Mouse (Mus musculus): ENCODE results near the gene Bud31.
A peak's percentile ranks its signal among the peaks of the same experiment; 100 is the strongest.
"Not testable (repeated sequence)": the region's sequence is repeated elsewhere in the genome, so short reads cannot be mapped to it uniquely, and the experiment has no call there.

Bud31 gene

GRCm38 (mm10) chr5:145129124-145129523, 11.0 kb upstream of the Bud31 start:
- DNase-seq (ENCODE audit: low spot score in 2 of 2): no peak

DNA sequence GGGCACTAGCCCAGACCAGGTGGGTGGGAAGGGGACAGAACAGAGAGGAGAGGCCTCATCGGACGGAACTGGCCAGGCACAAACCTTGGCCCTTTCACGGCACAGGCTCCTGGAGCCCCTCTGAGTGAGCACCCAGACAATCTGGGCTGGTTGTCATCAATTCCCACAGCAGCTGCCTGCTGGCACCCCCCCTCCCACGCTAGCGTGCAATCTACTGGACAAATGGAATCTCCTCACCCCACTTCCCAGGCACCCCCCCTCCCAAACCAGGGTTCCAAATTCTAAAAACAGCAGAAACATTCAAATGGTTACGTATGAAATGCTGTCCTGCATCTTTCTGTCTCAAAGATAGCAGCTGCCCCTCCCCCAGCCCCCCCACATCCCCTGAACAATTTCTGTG, 10.4 kb upstream of the Bud31 start:
- DNase-seq (ENCODE audit: low spot score in 2 of 2): not testable (repeated sequence)

DNA sequence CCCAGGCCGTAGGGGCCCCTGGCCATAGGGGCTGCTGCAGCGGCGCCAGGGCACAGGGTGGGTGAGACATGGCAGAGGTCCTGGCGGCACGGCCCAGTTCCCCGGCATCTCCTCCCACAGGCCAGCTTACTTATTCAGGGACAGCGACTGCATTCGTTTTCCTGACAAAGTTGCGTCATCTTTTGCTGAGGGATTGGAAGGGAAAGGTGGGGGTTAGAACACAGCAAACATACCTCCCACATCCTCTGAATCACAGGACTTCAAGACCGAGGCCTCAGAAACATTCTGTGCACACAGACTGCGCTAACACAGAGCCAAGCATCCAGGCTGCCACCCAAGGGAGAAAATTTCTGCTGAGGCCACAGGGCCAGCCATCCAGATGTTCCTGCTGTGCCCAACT, 10.0 kb upstream of the Bud31 start:
- no peak for DNase-seq (ENCODE audit: low spot score in 2 of 2)

DNA sequence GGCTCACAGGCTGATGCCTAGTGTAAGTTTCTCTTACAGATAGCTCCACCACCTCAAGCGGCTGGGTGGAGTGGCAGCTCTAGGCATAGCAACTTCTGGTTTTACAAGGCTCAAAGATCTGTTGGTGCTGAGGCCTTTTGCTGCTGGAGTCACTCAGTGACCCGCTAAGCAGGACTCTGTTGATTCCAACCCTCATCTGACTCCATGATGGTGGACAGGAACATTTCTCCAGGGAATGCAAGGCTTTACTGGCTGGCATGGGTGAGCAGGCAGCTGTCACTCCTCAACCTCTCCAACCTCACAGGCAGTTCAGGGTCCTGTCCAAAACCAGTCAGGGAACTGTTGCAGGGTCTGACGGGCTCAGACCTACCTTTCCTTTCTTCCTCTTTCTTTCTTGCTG, 9.2 kb upstream of the Bud31 start:
- no peak for DNase-seq (ENCODE audit: low spot score in 2 of 2)

GRCm38 (mm10) chr5:145133275-145133674, 6.9 kb upstream of the Bud31 start:
- not testable (repeated sequence) for DNase-seq (ENCODE audit: low spot score in 2 of 2)

DNA sequence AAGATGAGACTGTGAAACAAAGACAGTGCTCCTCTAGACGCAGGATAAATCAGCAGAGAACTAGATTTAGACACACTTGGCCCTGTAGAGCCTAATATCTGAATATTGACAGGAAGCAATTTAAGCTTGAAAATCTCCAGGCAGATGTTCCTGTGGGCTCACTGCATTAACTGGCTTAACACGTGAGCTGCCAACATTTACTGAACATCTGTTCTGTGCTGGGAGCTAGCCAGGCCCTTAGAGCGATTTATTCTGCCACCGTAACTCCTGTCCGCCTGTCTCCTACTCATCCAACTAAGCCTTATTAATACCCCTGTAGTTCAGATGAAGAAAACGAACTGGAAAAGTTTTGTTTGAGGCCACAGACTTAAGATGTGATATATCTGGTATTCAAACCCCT, 1.3 kb upstream of the Bud31 start:
- no peak for DNase-seq (ENCODE audit: low spot score in 2 of 2)

DNA sequence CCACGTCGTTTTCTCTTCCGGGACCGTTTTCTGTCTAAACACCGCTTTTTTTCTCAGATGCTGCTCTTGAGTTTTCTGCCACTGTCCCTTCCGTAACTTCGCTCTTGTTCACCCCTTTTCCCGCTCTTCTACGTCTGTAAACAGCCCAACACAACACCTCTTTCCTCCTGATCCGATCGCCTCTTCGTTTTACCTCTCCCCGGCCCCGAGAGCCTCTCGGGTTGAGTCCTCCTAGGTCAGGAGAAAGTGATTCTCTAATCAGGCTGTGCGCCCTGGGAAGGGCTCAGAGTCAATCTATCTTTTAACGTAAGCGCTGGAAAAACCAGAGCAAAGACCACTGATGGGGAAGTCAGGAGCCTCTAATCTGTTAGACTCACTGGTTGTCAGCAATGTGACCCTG, 449 bp downstream of the Bud31 start:
- DNase-seq (ENCODE audit: low spot score in 2 of 2): no peak

- no peak for DNase-seq (ENCODE audit: low spot score in 2 of 2)
These were observed 7.6 kb downstream of the Bud31 start for GRCm38 (mm10) chr5:145147748-145148147.

GRCm38 (mm10) chr5:145149294-145149693, 9.1 kb downstream of the Bud31 start:
- DNase-seq (ENCODE audit: low spot score in 2 of 2): no peak

DNA sequence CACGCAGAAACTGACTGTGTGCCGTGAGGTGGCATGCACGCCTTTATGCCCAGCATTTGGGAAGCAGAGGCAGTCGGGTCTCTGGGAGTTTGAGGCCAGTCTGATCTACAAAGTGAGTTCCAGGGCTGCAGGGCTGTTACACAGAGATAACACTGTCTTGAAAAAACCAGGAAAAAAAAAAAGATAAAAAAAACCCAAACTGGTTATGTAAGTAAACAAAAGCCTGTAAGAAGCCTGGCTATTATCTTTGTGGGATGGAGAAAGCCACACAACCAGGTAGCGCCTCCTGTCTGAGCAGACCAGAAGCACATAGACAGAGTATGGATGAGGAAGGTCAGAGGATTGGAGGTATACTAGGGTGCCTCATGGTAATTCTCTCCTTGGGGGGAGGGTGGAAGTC, 12.5 kb downstream of the Bud31 start:
- no peak for DNase-seq (ENCODE audit: low spot score in 2 of 2)

DNA sequence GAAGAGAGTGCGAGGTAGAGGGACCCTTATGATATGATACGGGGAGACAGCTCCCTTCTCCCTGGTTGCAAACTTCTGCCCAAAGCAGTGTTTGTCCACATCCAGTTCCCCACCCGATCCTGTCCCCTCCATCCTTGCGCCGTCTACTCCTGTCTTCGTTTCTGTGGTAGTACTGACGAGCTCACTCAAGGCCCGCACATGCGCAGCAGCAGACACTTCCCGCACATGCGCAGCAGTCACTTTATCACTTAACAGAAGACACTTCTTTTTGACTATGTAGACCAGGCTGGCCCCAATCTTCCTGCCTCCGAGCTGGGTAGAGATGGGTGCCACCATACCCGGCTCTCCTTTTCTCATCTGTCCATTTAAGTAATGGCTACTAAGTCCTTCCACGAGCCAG, 21.2 kb downstream of the Bud31 start:
- DNase-seq (ENCODE audit: low spot score in 2 of 2): no peak

GRCm38 (mm10) chr5:145164710-145165109, 24.5 kb downstream of the Bud31 start:
- no peak for DNase-seq (ENCODE audit: low spot score in 2 of 2)

DNA sequence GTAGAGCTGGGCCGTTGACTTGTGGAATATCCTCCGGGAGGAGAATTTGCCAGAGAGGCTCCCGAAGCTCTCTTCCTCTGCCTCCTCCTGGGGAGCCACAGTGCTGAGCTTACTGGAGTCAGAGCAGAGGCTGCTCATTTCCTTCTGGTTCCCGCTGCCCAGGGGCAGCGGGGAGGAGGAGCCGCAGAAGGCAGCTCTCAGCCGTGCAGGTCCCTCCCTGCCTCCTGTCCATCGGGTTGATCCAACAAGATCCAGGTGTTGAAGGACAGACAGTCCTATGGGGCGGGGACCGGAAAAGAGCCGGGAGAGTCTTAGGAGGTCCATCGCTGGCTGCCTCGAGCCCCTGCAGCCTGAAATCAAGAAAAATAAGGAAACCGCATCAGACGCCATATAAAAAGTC, 25.0 kb downstream of the Bud31 start:
- no peak for DNase-seq (ENCODE audit: low spot score in 2 of 2)

- DNase-seq (ENCODE audit: low spot score in 2 of 2): peak; percentile 99
These were observed 26.6 kb downstream of the Bud31 start, which contains the start of the genes Ptcd1 and Cpsf4 for GRCm38 (mm10) chr5:145166536-145167305. Gene Ptcd1 (minus strand): TSS chr5:145167108. Gene Cpsf4 (plus strand): TSS chr5:145167213.

DNA sequence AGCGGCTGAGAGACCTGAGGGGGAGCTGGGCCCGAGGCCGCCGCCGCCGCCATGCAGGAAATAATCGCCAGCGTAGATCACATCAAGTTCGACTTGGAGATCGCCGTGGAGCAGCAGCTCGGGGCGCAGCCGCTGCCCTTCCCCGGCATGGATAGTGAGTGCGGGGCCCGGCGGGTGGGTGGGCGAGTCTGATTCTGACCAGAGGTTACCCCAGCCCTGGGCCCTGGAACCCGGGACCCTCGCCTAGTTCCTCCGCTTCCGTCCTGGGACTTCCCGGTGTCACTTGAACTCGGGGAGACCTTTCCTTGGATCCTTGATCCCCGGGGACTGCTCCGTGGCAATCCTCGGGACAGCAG, 27.1 kb downstream of the Bud31 start:
- no peak for DNase-seq (ENCODE audit: low spot score in 2 of 2)

- DNase-seq (ENCODE audit: low spot score in 2 of 2): no peak
These were observed 38.4 kb downstream of the Bud31 start for GRCm38 (mm10) chr5:145178461-145178980.

DNA sequence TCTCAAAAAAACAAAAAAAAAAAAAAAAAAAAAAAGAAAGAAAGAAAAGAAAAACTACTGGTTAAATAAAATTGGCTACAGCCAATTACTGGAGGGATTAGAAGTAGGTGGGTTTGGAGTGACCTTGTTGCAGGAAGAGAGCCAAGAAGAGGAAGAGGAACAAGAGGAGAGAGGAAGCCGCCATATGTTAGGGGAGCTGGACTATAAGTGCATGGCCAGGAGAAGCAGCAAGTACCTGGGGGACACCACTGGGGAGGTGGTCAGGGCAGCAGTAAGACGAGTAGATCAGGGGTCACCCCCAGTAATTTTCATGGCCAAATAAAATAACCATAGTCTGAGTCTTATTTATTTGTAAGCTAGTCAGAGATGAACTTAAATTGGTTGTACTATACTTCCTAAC, 45.1 kb downstream of the Bud31 start:
- DNase-seq (ENCODE audit: low spot score in 2 of 2): no peak

DNA sequence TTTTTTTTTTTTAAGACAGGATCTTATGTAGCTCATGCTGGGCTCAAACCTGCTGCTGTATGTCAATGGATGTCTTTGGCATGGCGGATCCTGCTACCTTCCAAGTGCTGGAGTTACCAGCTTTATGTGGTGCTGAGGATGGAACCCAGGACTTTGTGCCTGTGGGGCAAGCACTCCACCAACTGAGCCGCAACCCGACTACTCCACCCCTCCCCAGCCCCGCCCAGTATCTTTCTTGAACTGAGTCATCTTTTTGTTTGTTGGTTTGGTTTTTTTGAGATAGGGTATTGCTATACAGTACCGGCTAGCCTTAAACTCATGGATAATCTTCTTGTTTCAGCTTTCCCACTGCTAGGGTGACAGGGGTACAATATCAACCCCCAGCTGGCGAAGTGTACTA, 49.3 kb downstream of the Bud31 start:
- DNase-seq (ENCODE audit: low spot score in 2 of 2): no peak

GRCm38 (mm10) chr5:145190373-145190772, 50.2 kb downstream of the Bud31 start:
- DNase-seq (ENCODE audit: low spot score in 2 of 2): no peak

- DNase-seq (ENCODE audit: low spot score in 2 of 2): peak; percentile 94
These were observed 51.0 kb downstream of the Bud31 start for GRCm38 (mm10) chr5:145190875-145191798.

GRCm38 (mm10) chr5:145191962-145192361, 51.8 kb downstream of the Bud31 start, which contains the start of gene Atp5j2:
Gene Atp5j2 (minus strand): TSS chr5:145192062.
- no peak for DNase-seq (ENCODE audit: low spot score in 2 of 2)

Data from right cerebral cortex, postnatal 10 days (tissue).